In the genomic region with DNA sequence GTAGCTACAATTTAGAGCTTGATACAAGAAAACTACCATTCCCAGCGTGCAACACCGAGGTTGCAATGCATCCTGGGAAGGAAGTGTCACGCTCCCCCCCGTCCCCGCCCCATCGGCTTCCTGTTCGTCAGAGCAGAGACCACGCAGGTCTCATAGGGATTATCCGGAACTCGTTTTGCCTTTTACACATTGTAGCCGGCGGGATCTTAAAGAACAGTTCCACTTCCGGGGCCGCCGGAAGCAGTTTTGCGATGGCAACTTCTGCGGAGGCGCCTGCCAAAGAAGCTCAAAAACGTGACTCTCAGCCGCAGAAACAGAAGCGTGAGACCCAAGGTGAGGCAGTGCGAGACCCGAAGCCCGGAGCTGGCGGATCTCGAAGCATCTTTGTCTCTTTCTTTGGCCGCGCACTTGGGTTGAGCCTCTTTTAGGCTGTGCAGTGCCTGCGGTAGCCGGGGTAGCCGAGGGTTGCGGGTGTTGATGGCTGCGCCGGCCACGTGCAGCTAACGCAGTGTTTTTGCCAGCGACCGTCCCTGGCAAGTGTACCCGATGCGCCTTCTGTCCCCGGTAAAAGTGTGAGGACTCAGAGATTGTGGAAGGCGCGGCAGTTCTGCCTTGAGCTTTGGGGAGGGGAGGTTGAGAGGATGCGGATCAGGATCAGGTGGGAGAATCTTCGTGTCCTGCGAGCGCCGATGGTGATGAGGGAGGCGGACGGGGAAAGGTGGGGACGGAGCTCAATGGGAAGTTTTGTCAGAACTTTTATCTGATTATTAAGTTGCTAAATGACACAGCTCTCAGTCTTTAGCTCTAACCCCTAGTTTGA, we compare ENCODE assay signal across 8 mouse cellular contexts. TPM values are rescaled to one million over a fixed set of nuclear protein-coding genes. Genes with fewer than 3 reads are reported as not detected.
DNase-seq lines count a peak whose midpoint lies in the region; ATAC-seq lines count a peak whose summit lies in the region.

A gene (plus strand): TSS at position 123 of the 820 bp plus-strand sequence.

- H3K4me1 ChIP-seq in forebrain, embryonic 14.5 days (ENCODE audit: control insufficient read depth, insufficient read depth, low read length): peaks cover 8% of the 10 kb centered on the region
- H3K4me1 ChIP-seq in neural tube, embryonic 15.5 days: peaks cover 13% of the 10 kb centered on the region

- no peaks in the 10 kb centered on the region for H3K9me3 ChIP-seq in forebrain, embryonic 14.5 days (replicated peaks; ENCODE audit: control insufficient read depth, low read length)
- H3K9me3 ChIP-seq in neural tube, embryonic 15.5 days (replicated peaks): no peaks in the 10 kb centered on the region

- DNase-seq in ES-CJ7 (ENCODE audit: low read depth, low spot score): peak; percentile 98
- peak; percentile 87 for DNase-seq in cerebellum, adult 11 months
- peak; percentile 99 for DNase-seq in forebrain, embryonic 14.5 days (ENCODE audit: low spot score)
- DNase-seq in heart, postnatal 14 days: peak; percentile 82 to 89
- DNase-seq in layer of hippocampus, adult 11-12 months (ENCODE audit: low spot score): peak; percentile 92
- peak; percentile 90 to 92 for DNase-seq in lung, adult 18-20 months
- peak; percentile 90 for DNase-seq in testis, postnatal 14 days (ENCODE audit: low spot score)

- peak; percentile 99 for ATAC-seq in forebrain, embryonic 14.5 days
- ATAC-seq in neural tube, embryonic 15.5 days (ENCODE audit: low FRiP score): peak; percentile 96

- peak within 1 kb of the TSS; percentile 86 for H3K4me3 ChIP-seq in forebrain, embryonic 14.5 days (ENCODE audit: low read depth, low read length)
- H3K4me3 ChIP-seq in neural tube, embryonic 15.5 days (replicated peaks): peak within 1 kb of the TSS; percentile 89

- peak within 1 kb of the TSS; percentile 79 for H3K4me2 ChIP-seq in forebrain, embryonic 14.5 days (ENCODE audit: low read length)
- H3K4me2 ChIP-seq in neural tube, embryonic 15.5 days: peak within 1 kb of the TSS; percentile 79

- under 1% methylated on average over 51 of the region's 51 CpGs for WGBS in forebrain, embryonic 14.5 days
- WGBS in neural tube, embryonic 15.5 days: under 1% methylated on average over 51 of the region's 51 CpGs

- intact Hi-C loops in heart, postnatal 14 days (cut with DNase I): loop anchor here (10.0 kb wide), 1 partner anchor 952 kb away; a partner anchor contains a TSS

- H3K36me3 ChIP-seq in forebrain, embryonic 14.5 days (ENCODE audit: control insufficient read depth, insufficient read depth, low read length): peaks cover 17% of the 10 kb centered on the region; the same call in 1 of the 2 replicates
- peaks cover 13% of the 10 kb centered on the region; the same call in 1 of the 2 replicates for H3K36me3 ChIP-seq in neural tube, embryonic 15.5 days

- H3K9ac ChIP-seq in forebrain, embryonic 14.5 days (ENCODE audit: low read length): peak within 1 kb of the TSS; percentile 79
- H3K9ac ChIP-seq in neural tube, embryonic 15.5 days (replicated peaks): peak within 1 kb of the TSS; percentile 80

- no peaks in the 10 kb centered on the region for H3K27me3 ChIP-seq in forebrain, embryonic 14.5 days (replicated peaks; ENCODE audit: control insufficient read depth, insufficient read depth, low read length)
- no peaks in the 10 kb centered on the region for H3K27me3 ChIP-seq in neural tube, embryonic 15.5 days (replicated peaks)

- H3K27ac ChIP-seq in forebrain, embryonic 14.5 days (ENCODE audit: low read depth, low read length): peak within 1 kb of the TSS; percentile 58
- peak within 1 kb of the TSS; percentile 75 for H3K27ac ChIP-seq in neural tube, embryonic 15.5 days (replicated peaks)

RNA-seq across cellular contexts. Expression of the gene that starts here (rescaled TPM):
- polyA plus RNA-seq in forebrain, embryonic 14.5 days (2014; fragmentation: Nextera tagmentation; extraction: Ambion mirVana): 57.3 and 62.1 TPM in 2 replicates
- 10 to 100 TPM; 20.9 to 22.9 TPM for total RNA-seq in heart, postnatal 14 days (2021)
- 31.2 and 34.8 TPM in 2 replicates for polyA plus RNA-seq in neural tube, embryonic 15.5 days (2015; fragmentation: Nextera tagmentation; extraction: Ambion mirVana)

Comparison
In these comparisons a context has a peak if more than half of its experiments do, and no peak if none do; other contexts are left out.
1. Peak in every context shown above with its lines: DNase-seq, ATAC-seq, H3K4me3 ChIP-seq and H3K27ac ChIP-seq.